Mouse (Mus musculus): ENCODE measurements around the gene Frat1.

DNA sequence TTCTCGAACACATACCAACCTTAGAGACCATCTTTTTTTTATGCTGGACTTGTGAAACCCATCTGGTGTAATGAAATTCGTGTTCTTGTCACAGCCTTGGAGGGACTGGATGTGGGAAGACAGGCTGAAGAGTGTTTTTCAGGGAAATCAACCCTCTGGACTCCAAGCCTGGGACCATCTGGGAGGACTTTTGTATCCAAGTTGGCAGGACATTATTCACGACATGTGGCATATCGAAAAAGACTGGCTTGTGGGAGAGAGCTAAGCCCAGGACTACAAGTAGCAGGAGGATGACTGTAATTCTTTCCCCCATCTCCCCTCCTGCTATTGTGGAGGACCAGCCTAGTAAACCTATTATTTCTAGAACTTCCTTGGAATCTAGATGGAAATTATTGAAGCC lies 12.4 kb downstream of the Frat1 start:
- TF ChIP-seq CTCF (IDR thresholded peaks at IDR 0.05; ENCODE audit: extremely low read depth, insufficient read length, insufficient replicate concordance, low read depth, low read length) (no peak), POLR2A (IDR thresholded peaks at IDR 0.05; ENCODE audit: low read depth, low read length) (no peak)
